Mouse (Mus musculus): ENCODE data around the gene Pnp.
"Not testable (repeated sequence)": the region's sequence is repeated elsewhere in the genome, so short reads cannot be mapped to it uniquely, and the experiment has no call there.

Pnp gene

GRCm38 (mm10) chr14:50931493-50932020 is 675 bp downstream of the Pnp start:
- no peak for DNase-seq

GRCm38 (mm10) chr14:50936649-50937048 is 5.8 kb downstream of the Pnp start:
- DNase-seq: no peak

DNA sequence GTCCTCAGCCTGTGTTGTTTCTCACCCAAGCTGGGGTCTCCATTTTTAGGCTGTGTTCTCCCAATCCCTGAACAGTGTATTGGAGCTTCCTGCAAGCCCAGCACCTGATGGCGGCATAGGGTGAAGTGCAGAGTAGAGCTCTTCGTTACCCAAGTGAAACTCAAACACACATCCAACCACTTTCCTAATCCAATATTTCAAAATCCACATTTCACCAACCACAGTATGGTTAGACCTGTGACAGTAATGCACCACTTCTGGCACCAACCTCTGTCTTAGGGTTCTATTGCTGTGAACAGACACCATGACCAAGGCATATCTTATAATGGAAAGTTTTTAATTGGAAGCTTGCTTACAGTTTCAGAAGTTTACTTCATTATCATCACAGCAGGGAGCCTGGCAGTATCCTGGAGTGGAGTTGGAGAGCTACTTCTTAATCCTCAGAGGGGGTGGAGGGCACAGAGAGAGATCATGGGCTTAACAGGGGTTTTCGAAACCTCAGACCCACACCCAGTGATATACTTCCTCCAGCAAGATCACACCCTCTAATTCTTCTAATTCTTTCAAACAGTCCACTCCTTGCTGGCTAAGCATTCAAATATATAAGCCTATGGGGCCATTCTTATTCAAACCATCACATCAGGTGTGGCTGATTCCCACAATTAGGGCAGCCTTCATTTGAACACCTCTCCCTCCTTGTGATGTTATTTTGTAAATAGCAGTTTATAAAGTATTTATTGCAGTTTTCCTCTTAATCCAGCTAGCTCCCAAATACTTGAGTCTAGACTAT is 7.4 kb downstream of the Pnp start:
- no peak for DNase-seq

GRCm38 (mm10) chr14:50938940-50939339 is 8.1 kb downstream of the Pnp start:
- DNase-seq: no peak

DNA sequence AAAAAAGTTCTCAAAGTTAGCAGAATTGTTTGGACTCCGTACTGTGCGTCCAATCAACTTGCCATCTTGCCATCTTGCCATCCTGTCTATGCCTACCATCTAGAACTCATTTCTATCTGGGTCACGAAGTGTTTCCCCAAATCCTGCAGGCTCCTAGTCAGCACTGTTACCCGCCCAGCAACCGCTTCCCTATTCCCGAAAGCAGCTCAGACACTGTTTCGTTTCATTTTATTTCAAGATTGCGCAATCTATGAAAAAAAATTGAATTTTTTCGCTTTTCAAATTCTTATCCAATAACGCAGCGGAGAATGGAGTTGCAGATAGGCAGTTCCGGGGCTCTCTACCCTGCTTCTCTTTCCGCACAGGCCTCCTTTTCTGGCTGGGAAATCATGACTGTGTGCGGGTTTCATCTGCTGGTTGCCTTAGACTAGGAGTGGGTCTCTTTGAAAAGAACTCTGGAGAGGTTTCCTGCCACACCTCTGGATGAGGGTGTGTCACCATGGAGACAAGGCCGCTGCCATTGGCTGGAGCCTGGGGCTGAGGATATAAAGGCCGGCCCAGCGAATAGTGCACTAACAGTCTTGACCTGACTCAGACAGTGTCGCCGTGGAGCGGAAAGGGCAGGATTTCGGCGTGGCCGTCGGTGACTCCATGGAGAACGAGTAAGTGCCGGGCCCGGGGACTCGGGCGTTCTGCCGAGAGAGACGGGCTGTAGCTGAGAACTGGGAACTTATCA is 13.2 kb downstream of the Pnp start, which contains the start of gene Gm49342:
Gene Gm49342, plus strand, starts transcription at position 586 of the 736 bp plus-strand sequence.
- peak; percentile 88 for DNase-seq

DNA sequence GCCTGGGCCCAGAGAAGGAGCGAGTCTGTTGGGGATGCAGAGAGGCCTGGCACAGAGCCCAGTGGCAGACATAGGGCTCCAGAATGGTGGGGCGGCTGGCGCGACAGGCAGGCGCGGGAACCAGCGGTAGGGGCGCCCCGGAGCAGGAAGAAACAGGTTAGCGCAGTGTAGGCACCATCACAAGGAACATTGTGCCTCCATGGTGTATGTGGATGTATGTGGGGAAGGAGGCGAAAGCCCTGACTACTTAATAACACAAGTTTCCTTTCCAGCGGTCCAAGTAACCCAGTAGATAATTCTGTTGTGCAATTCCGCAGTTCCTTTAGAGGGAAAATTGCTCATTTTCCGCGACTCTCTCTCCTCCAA is 13.8 kb downstream of the Pnp start:
- not testable (repeated sequence) for DNase-seq

DNA sequence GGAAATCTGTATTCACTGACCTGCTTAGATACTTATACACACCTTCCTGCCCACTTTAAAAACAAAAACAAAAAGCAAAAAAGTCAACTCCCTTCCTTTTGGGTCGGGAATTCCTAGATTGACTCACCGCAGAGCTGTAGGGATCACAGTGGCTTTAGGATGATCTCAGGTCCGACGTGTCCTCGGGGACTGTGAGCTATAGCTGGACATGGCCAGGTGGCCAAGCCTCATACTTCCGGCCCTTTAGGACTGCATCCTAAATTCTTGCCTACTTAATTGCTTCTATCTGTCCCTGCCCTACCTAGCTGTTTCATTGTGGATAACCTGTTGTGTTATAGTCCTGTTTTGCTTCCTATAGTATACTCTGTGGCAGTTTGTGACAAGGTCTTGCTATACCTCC is 14.2 kb downstream of the Pnp start:
- not testable (repeated sequence) for DNase-seq

GRCm38 (mm10) chr14:50945526-50945925 is 14.6 kb downstream of the Pnp start:
- DNase-seq: not testable (repeated sequence)

- no peak for DNase-seq
Observed at GRCm38 (mm10) chr14:50955487-50955886, 24.6 kb downstream of the Pnp start.

GRCm38 (mm10) chr14:50955942-50956508 is 25.1 kb downstream of the Pnp start, which contains the start of gene Pnp2:
Gene Pnp2 (plus strand): TSS chr14:50955992.
- DNase-seq: peak; percentile 55

DNA sequence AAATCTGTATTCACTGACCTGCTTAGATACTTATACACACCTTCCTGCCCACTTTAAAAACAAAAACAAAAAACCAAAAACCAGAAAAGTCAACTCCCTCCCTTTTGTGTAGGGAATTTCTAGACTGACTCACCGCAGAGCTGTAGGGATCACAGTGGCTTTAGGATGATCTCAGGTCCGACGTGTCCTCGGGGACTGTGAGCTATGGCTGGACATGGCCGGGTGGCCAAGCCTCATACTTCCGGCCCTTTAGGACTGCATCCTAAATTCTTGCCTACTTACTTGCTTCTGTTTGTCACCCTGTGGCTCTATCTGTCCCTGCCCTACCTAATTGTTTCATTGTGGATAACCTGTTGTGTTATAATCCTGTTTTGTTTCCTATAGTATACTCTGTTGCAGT is 25.8 kb downstream of the Pnp start:
- not testable (repeated sequence) for DNase-seq

GRCm38 (mm10) chr14:50957146-50957545 is 26.3 kb downstream of the Pnp start:
- DNase-seq: not testable (repeated sequence)

- not testable (repeated sequence) for DNase-seq
Observed at GRCm38 (mm10) chr14:50958289-50958995, 27.6 kb downstream of the Pnp start.

DNA sequence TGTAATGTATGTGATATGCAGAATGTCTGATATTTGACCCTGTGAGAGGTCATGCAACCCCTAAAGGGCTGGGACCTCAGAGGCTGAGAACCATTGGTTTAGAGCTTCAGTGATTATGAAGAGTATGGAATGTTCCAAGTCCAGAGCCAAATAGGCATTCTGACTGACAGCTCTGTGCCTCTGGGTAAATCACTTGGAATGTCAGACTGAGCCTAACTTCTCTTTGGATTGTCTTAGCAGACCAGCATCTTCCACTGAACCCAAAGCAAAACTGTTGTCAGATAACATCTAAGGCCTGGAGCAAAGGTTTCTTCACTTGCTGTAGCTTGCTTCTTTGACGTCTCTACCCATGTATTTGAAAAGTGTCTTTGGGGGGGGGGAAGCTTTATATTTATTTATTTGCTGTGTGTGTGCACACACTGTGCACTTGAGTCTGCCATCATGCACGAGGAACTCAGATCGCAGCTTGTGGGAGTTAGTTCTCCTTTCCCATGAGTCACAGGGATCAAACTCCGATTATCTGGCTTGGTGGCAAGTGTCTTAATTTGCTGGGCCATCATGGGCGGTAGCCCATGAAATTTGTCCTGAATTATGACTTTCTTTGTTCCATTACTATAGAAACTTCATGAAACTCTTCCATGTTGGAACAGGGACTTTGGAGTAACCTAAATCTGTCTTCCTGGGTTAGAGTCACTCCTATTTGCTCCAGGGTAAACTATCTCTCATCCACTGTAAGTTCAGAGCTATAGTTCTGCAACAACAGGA is 37.5 kb downstream of the Pnp start:
- no peak for DNase-seq

DNA sequence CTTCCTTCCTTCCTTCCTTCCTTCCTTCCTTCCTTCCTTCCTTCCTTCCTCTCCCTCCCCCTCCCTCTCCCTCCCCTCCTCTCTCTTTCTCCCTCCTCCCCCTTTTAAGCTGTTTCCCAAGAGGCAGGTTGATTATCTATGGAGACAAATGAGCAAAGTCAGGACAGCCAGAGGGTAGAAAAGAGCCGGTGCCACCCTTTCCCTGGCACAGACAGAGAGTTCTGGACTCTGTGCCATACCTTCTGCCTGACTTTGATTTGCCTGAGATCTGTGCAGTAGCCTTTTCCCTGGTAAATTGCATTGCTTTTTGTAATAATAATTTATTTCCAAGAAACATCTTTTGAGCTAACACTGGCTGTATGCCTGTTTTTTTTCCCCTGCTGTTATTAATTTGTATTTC is 38.2 kb downstream of the Pnp start:
- no peak for DNase-seq

- DNase-seq: peak; percentile 38
Observed at GRCm38 (mm10) chr14:50969558-50970544, 39.0 kb downstream of the Pnp start.

GRCm38 (mm10) chr14:50970822-50971221 is 39.9 kb downstream of the Pnp start:
- DNase-seq: no peak

GRCm38 (mm10) chr14:50973054-50973453 is 42.2 kb downstream of the Pnp start:
- DNase-seq: not testable (repeated sequence)

GRCm38 (mm10) chr14:50973700-50974099 is 42.8 kb downstream of the Pnp start:
- no peak for DNase-seq

DNA sequence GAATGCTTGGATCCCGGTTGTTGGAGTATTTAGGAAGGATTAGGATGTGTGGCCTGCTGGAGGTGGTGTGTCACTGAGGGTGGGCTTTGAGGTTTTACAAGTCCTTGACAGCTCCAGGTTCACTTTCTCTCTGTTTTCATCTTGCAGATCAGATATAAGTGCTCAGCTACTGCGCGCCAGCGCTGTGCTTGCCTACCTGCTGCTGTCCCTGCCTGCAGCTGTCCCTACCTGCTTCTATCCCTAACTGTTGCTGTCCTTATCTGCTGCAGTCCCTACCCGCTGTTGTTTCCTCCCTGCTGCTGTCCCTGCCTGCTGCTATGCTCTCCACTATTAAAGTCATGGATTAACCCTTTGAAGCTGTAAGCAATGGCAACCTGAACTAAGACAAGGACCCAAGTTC is 44.1 kb downstream of the Pnp start:
- no peak for DNase-seq

DNA sequence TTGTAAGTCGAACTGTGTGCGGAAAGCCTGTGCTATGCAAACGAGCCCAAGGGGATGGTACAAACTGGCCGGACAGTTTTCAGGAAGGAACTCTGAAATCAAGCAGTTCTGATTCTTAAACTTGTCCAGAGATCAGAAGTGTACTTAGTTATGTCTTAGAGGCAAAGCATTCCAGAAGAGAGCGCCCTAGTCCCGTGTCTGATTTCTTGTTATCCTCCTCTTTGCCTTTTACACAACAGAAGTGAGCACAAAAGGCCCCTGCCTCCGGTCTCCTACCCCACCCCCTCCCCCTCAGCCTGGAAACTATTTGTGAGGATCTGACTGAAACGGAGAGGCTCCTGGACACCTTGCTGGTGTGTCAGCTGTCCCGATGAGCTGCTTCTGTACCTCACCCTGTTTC is 45.8 kb downstream of the Pnp start:
- no peak for DNase-seq
